Mouse (Mus musculus) thymus, postnatal 25 days (tissue): ENCODE data around the gene Nsf.
A peak's percentile ranks its signal among the peaks of the same experiment; 100 is the strongest.

ENCODE experiments used
- DNase-seq: peaks from one replicate; pipeline ENCODE4 v3.0.0; 2022

Nsf gene

DNA sequence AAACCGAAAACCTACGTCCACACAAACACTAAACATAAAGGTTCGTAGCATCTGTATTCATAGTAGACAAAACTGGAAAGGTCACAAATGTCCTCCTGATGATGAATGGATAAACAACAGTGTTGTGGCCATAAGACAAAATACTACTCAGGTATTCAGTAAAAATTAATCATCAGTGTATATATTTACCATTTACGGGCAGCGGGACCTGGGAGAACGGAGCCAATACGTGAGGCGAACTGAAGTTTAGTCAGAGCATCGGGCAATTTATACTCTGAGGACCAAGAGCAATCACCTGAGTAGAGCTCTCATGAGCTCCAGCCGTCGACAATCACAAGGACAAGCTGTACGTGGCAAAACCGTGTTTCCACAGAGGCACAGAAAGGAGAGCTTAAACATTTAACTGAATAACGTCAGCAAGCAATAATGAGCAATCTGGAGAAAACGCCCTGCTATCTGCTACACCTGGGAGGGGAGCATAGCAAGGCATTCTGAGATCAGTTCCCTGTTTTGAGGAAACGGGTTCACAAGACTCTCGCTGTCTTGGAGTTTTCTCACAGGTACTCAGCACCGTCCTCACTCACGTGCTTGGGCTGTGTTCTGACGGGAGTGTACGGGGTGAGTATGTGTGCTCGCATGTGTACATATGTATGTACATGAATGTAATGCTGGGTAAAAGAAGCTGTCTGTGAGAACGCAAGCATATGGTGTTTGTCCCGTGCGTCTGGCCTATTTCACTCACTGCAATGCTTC, 15.7 kb downstream of the Nsf start:
- no peak for DNase-seq

DNA sequence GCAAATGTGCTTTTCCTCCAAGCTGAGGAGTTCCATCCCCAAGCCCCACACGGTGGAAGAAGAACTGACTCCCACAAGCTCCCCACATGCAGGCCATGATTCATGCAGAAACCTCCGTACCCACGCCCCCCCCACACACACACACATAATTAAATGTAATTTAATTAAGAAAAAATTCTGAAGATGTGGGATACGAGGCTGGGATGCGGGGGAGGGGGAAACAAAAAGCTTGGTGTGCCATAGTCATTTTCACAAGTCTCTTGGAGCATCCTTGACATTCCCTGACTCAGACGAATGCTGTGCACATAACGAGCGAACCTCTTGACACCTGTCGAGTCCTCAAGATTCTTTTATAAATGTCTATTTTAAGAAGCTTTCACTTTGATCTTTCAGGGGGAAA, 16.4 kb downstream of the Nsf start:
- DNase-seq = no peak

DNA sequence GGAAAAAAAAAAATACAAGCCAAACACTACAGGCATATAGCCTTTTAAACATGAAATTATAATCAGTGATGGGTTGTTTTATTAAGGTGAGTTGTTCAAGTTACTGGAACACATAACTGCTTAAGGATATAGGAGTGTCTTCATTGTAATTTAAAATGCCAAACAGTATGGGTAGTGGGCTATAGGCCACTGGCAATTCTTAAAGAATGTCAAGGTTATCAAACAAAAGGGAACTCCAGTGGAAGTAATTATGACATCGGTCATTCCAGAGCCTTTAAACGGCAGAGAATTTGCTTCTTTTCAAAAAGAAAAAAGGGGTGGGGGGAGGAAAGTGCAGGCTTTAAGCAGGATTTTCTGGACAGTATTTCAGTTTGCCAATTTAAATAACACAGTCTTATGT, 18.1 kb downstream of the Nsf start:
- DNase-seq = no peak

DNA sequence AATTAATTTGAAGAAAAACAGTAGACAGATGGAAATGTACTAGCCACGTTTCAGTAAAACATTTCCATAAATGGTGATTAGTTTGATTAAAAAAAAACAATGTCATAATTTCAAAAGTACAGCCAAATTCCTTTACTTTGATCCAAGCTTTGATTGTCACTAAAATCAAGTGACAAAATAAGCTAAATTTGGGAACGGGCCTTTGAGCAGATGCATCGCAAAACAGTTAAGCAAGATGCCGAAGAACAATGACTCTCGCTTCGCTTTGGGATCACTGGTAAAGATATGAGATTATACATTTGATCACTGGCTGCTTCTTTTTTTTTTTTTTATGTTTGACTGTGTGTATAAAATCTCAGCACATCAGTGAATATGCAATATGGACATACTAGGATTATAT, 20.0 kb downstream of the Nsf start:
- DNase-seq = no peak

DNA sequence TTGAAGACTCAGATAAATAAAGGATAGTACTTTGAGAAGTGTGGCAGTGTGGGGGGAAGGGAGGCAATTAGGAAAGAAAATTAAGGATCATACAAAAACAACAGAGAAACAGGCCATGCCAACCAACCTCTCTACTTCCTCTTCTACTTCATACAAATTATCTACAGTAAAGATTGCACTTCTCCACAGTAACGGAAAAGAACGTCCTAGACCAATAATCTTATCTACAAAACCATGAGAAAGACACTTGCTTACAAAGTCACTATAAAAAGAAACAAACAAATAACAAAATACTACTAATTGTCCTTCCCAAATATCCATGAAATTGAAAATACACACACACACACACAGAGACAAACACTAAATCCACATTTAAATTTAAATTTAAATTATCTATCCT, 29.9 kb downstream of the Nsf start:
- no peak for DNase-seq

DNA sequence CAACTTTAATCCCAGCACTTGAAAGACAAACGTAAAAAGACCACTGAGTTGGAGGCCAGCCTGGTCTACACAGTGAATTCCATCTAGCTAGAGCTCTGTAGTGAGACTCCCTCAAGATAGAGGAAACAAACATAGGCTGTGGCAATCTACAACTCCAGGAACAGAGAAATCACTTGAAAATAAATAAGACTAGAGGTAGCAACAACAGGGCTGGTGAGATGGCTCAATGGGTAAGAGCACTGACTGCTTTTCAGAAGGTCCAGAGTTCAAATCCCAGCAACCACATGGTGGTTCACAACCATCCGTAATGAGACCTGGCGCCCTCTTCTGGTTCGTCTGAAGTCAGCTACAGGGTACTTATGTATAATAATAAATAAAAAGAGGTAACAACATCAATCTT, 30.6 kb downstream of the Nsf start:
- no peak for DNase-seq

DNA sequence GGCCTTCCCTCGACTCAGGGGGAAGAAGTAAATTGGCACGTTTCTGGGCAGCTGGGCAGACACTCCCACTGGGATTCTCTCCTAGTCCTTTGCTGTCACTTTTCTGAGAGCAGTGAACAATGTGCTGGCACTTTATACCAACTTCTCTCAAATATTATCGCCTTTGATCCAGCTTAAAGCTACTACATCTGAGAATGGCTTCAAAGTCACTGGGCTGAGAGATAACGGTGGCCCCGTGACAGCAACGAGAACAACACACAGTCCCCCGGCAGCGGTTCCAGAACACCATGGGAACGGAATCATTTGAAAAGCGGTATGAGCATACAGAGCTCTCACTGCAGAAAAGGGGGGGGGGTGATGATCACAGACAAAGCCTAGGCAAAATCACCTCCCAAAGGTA, 31.0 kb downstream of the Nsf start:
- DNase-seq = no peak

DNA sequence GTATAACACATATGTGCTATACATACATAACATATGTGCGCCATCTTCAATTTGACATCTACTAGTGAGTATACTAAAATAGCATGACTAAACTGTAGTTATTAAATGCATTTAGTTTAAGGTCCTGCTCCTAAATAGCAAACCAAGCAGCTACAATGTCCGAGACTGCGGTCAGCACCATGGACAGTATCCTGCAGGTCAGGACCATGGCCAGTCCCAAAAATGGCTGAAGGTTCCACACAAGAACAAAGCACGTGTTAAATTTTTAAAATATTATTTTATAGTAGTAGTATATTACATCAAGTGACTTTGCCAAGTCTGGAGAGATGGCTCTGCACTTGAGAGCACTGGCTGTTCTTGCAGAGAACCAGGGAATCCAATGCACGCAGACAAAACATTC, 33.2 kb downstream of the Nsf start:
- peak; percentile 8 for DNase-seq

DNA sequence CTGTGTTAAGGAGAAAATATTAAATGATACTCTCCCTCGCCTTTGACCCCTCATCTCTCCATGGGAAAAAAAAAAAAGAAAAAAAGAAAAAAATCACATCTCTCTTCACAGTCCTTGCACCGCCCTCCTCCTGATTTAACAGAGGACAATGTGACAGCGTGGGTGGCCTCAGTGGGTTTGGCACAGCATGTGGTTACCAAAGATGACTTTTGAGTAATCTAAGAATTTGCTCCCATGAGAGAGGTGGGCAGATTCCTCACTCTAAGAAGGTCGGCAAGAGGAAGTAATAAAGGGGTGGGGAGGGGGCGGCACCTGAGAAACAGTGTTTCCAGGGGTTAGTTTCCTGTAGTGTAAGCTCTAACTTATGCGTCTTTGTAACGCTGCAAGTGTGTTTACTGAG, 37.0 kb downstream of the Nsf start:
- DNase-seq = no peak

DNA sequence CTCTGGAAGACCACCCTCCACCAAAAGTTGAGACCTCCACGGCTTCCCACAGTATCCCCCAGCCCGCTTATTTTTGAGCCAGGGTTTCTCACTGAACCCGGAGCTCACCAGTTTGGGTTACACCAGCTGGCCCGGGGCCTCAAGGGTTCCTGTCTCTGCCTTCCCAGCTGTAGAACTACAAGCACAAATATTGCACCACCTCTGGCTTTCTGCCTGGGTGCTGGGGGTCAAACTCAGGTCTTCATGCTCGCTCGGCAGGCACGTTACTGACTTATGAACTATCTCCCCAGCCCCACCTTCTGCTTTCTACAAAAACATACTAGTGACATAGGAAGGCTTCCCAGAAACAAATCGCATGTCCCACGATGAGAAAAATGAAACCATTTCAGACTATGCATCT, 38.2 kb downstream of the Nsf start:
- no peak for DNase-seq

DNA sequence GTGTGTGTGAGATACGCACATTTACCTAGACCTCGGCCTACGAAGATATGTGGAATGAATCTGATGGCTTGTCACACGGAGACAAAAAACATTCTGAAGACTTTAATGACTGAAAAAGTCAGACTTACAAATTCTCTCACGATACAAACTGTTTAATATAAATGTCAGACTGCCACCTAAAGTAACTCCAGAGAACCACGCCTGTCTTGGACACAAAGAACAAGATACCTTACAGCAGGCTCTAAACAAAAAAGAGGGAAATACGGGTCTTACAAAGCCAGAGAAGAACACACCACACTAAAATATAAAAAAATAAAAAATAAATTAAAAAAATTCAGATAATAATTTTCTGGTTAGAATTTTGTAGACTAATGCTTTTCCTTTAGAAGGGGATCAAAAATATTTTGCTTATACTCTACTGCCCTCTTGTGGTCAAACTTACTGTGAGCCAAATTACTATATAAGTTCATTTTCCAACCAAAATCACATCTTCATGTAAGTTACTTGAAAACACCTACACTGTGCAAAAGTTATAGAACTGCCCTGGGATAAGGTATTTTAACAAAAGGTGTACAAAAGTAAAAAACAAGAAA, 42.8 kb downstream of the Nsf start:
- DNase-seq = no peak

DNA sequence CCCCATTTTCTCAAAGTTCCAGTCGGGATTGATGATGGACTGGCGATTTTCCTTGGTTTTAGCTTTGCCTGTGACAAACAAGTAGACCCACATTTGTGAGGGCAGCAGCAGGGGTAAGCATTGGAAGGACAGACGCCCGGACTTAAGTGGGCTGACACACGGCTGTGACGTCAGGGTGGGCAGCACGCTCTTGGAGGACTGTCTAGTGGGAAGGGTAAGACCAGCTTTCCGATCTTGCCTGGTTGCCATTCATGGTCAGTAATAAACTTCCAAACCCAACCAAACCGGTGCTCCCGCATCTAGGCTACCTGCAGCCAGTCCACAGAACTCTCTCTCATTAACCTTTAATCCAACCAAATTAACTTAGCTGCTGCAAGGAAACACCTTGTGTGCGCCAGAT, 43.3 kb downstream of the Nsf start:
- no peak for DNase-seq

DNA sequence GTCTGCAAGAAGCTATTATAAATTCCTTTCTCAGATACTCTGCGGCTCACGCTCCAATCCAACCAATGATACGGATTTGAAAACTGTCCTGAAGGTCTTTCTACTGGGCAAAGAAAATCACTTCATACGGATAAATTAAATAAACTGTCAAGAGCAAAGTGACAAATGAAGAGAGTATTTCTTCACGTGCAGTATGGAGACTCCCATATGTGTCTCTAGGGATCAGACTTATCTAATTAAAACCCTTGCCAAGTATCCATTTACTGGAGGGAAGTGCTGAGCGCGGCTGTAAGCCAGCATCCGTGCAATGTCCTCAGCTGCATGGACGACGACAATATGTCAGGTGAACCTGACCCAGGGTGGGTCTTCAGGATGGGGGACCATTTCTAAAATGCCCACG, 44.0 kb downstream of the Nsf start:
- DNase-seq = no peak

DNA sequence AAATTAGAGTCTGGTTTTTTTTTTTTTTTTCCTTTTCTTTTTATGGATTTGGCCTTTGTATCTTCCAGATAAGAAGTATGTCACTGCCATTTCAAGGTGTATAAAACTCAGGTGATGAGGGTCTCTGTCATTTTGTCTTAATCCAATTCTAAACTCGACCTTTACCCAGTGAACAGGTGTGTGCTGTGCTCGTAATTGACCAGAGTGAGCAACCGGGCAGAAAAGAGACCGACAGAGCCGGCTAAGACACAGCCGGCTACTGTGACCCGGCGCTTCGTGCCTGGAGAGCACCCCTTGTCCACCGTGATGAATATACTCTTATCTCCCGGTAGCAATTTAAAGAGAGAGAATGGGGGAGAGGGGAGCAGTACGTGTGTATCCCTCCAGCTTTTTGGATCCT, 44.5 kb downstream of the Nsf start:
- DNase-seq = no peak

DNA sequence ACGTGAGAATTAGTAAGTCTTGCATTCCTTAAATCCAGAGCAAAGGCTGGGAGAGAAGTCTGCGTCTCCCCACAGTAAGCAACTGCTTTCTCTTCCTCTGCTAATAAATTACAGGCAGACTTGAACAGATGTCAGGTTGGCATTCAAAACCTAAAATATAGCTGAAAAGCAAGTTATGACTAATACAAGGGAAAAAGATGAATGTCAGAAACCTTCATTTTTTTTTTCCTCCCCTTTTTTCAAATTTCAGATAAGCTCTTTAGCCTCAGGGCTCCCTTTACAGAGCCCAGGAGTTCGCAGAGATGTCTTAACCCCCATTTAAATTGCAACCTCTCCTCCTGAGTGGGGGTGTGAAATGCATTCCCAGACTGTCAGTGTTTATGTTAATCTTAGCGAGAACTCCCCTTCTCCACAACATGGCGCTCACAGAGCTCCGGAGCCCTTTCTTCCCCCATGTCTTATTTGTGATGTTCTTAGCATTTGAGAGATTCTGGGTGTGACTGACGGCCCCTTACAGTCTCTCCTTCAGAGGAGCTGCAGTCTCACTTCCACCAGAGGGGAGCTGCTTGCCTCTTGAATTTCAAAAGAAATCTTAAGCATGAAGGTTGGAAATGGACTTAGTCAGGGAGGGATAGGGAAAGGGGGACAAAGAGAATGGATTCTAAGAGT, 47.7 kb downstream of the Nsf start:
- DNase-seq = no peak

DNA sequence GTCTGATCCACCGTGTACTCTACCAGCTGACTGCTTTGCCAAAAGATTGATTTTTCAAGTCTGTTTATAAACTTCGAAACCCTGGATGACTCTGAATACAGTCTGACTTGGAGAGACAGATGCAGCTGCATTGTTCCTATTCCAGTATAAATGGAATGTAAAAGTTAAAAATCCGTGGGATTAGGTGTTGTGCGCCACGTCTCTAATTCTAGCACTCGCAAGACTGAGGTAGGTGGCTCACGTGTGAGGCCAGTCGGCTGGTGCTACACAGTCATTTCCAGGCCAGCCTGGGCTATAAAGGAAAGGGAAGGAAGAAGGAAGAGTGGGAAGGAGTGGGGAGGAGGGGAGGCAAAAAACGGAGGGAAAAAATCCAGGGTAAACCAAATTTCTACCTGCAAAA, 48.4 kb downstream of the Nsf start:
- DNase-seq = no peak

DNA sequence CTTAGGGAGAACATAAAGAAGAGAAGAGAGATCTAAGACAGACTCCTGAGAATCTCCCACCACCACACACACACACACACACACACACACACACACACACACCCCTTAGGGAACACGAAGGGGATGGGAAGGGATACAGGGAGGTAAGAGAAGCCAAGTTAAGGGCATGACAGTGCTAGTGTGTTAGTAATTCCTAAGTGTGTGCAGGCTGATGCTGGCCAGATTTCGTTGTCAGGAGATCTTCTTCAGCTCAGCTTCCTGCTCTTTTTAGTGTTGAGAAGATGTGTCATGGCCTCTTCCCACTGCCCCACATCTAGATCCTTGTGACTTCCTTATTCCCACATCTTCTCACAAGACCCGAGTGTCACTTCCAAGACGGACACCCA, 52.3 kb downstream of the Nsf start:
- no peak for DNase-seq

DNA sequence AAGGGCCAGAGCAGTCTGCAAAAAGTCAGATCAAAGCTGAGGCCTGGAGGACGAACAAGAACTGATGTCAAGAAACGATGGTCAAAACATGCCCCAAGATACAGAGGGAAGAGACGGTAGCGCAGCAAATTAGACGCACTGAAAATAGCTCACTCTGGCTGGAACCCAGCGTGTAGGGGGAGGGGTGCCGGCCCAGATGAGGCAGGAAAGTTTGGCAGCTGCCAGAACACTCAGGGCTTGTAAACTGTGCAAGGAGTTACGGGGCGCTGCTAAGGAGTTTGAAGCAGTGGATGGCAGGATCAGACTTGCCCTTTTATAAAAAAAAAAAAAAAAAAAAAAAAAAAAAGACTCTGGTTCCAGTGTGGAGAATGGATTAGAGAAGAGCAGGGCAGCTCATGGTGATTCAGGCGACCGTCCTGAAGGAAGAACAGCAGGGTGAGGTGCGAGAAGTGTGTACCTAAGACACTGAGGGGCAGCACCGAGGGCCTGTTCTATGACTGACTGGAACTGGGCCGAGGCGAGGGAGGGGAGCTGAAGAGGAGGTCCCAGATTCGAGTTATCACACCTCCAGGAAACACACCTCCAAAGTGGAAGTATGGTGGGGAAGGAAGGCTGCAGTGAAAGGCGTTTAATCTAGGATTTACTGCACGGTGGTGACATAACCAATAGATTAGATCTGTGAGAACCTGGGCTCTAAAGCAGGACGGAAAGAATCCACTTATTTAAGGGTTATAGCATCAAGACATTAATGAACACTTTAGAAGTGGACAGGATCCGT, 52.9 kb downstream of the Nsf start:
- DNase-seq = no peak

DNA sequence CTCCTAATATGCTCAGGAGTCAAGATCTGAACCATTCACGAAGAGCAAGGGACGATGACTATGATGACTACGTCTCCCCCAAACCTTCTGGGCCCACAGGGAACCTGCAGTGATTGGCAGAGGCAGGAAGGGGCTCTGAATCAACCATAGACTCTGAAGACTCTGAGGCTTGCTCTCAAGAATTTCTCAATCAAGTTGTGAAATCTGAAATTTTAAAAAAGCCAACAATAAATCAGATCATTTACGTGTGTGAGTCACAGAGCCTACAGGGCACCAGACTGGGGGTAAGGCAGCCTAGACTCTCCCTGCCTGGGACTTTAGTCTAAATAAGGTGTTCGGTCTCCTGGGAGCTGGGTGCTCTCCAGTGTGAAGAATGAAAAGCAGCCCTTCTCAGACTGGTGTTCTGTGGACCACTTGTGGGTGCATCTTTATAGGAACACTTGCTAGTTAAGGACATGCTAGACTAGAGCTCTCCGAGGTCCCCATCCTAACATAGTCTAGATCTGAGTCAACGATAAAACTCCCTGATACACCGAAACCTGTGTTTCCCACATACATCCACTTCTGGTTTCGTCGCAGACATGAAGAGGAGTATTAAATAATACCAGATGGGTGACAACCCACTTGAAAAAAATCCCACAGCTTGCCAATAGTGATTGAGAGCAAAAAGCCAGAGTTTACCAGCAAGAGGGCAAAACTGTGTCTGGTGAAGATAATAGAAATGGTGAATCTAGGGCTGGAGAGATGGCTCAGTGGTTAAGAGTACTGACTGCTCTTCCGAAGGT, 56.7 kb downstream of the Nsf start:
- no peak for DNase-seq

DNA sequence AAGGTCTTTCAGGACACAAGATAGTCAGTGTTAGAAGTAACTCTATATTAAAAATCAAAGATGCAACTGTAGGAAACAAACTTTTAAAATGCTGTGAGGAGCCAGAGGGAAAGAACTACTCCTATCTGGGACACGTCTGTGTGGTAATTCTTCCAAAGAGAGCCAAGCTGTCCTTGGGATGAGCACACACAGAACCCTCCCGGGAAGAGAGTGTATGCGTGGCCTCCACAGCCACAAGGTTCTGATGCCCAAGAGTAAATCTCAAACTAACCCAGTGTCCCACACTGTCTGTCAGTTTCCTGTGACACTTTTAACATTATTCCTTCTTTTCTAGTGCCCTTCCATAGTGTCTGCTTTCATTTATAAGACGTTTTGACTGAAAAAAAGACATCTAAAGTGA, 57.8 kb downstream of the Nsf start:
- no peak for DNase-seq

DNA sequence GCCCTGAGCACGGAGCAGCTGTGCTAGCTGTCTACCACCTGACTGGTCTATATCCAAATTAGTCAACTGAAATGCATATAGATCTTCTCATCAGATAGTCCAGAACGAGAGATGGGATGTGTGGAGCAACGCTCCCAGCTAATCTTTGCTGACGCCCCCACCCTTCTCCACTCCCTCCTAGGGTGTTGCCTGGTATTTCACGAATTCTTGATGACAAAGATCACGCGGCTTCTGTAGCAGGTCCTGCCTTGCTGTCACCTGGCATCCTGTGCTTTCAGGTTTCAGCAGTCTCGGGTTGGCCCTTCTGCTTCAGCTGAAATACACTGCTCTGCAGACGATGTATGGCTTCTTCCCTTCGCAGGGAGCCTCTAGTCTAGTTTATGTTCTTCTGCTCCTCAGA, 61.0 kb downstream of the Nsf start:
- no peak for DNase-seq

DNA sequence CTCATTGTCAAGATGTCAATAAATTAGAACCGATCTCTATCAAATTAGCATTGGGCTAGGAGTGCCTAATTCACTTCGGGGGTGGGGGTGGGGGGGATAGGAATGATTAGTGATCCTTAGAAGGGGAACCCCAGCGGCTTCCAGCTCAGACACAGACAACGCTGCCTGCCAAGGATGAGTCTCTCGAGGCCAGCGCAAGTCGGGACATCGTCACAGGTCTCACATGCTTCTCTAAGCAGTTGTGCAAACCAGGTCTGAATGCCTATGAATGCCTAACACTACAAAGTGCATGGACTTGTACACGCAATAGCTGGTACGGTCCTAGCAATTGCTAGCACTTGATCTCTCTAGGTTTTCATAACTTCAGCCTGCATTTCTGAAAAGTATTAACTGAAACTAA, 62.1 kb downstream of the Nsf start:
- DNase-seq = no peak
